Mouse (Mus musculus) myocyte (in vitro differentiated cells): Measurements from ENCODE around the gene Rplp2. TPM values are rescaled to one million over a fixed set of nuclear protein-coding genes. Genes with fewer than 3 reads are reported as not detected.

Source experiments
- H3K27me3 ChIP-seq: one replicate; pipeline ENCODE4 v1.6.1; 2011; ENCODE audit not compliant: control insufficient read depth, insufficient read depth, insufficient read length
- H3K36me3 ChIP-seq: one replicate; pipeline ENCODE4 v1.6.1; 2011; ENCODE audit not compliant: control insufficient read depth, insufficient read depth
- H3K4me2 ChIP-seq: one replicate; pipeline ENCODE4 v1.6.1; 2011; ENCODE audit warnings: low read depth, control low read depth
- H3K4me3 ChIP-seq: one replicate; pipeline ENCODE4 v1.5.1; 2011; ENCODE audit warnings: mild to moderate bottlenecking, control low read depth, moderate library complexity
- H3K79me2 ChIP-seq: one replicate; pipeline ENCODE4 v1.6.1; 2011; ENCODE audit not compliant: control insufficient read depth, insufficient read depth
- H3ac ChIP-seq: one replicate; pipeline ENCODE4 v1.6.1; 2011; ENCODE audit not compliant: control insufficient read depth, insufficient read length
- CEBPB ChIP-seq: IDR thresholded peaks from 2 replicates; pipeline ENCODE4 v1.6.1; 2011; ENCODE audit warnings: mild to moderate bottlenecking, moderate library complexity; ENCODE audit not compliant: poor library complexity, insufficient read depth, severe bottlenecking
- E2F4 ChIP-seq: IDR thresholded peaks from one replicate; pipeline ENCODE4 v1.6.1; 2011; ENCODE audit warnings: mild to moderate bottlenecking, control low read depth, moderate library complexity; ENCODE audit not compliant: insufficient read depth
- MAX ChIP-seq: IDR thresholded peaks from one replicate; pipeline ENCODE4 v1.6.1; 2011; ENCODE audit warnings: low read depth, mild to moderate bottlenecking, control low read depth
- MYOD1 ChIP-seq, 3 experiments: IDR thresholded peaks; one replicate each; pipeline ENCODE4 v1.6.1; 2011; ENCODE audit warnings: control low read depth in 2 of 3, low read depth in 2 of 3, mild to moderate bottlenecking in 2 of 3, moderate library complexity in 1 of 3; ENCODE audit not compliant: insufficient read length in 2 of 3, control insufficient read depth in 1 of 3
- MYOG ChIP-seq, 3 experiments: IDR thresholded peaks; one replicate each; pipeline ENCODE4 v1.6.1; 2011; ENCODE audit warnings: control low read depth in 2 of 3, low read depth in 2 of 3, mild to moderate bottlenecking in 2 of 3; ENCODE audit not compliant: insufficient read length in 2 of 3, control insufficient read depth in 1 of 3, insufficient read depth in 1 of 3
- POLR2A ChIP-seq: IDR thresholded peaks from one replicate; pipeline ENCODE4 v1.6.1; 2011; ENCODE audit warnings: low read depth, mild to moderate bottlenecking, control low read depth, moderate library complexity; ENCODE audit not compliant: insufficient read length
- POLR2AphosphoS2 ChIP-seq: IDR thresholded peaks from one replicate; pipeline ENCODE4 v1.6.1; 2011; ENCODE audit warnings: low read depth, control low read depth; ENCODE audit not compliant: insufficient read length
- REST ChIP-seq: IDR thresholded peaks from one replicate; pipeline ENCODE4 v1.6.1; 2011; ENCODE audit warnings: mild to moderate bottlenecking, control low read depth, moderate library complexity; ENCODE audit not compliant: insufficient read depth, insufficient read length
- SRF ChIP-seq: IDR thresholded peaks from one replicate; pipeline ENCODE4 v1.6.1; 2011; ENCODE audit warnings: low read depth; ENCODE audit not compliant: control insufficient read depth, insufficient read length
- TCF12 ChIP-seq: IDR thresholded peaks from one replicate; pipeline ENCODE4 v1.6.1; 2011; ENCODE audit warnings: mild to moderate bottlenecking, control low read depth; ENCODE audit not compliant: poor library complexity, insufficient read depth, severe bottlenecking
- TCF3 ChIP-seq: IDR thresholded peaks from one replicate; pipeline ENCODE4 v1.6.1; 2011; ENCODE audit warnings: low read depth, control low read depth; ENCODE audit not compliant: insufficient read length
- USF1 ChIP-seq: IDR thresholded peaks from one replicate; pipeline ENCODE4 v1.6.1; 2011; ENCODE audit warnings: low read depth, mild to moderate bottlenecking, control low read depth, moderate library complexity
- polyA plus RNA-seq: library from polyadenylated mRNA; unstranded; fragments of >200 nt; fragmentation: generic; extraction: Trizol; gene quantifications from one replicate; pipeline ENCODE4 v1.2.1, GENCODE M21; 2012; ENCODE audit warnings: missing spikeins

The Rplp2 gene
- polyA plus RNA-seq, 1 experiment = 5,265 TPM

- H3K79me2 ChIP-seq = peaks cover 16% of the 10 kb centered on the region
- no peaks in the 10 kb centered on the region for H3K27me3 ChIP-seq
- no peak overlapping the region for H3K4me3 ChIP-seq
- H3K36me3 ChIP-seq = peaks cover 4% of the 10 kb centered on the region
- TF ChIP-seq POLR2AphosphoS2 (no peak), POLR2A (no peak), MYOG (IDR thresholded peaks at IDR 0.05; ENCODE audit: control insufficient read depth in 1 of 3, insufficient read depth in 1 of 3, insufficient read length in 2 of 3, low read depth in 2 of 3) (no peak), MAX (no peak), MYOD1 (IDR thresholded peaks at IDR 0.05; ENCODE audit: control insufficient read depth in 1 of 3, insufficient read length in 2 of 3, low read depth in 2 of 3) (no peak), TCF3 (no peak), E2F4 (no peak), USF1 (no peak), REST (no peak), CEBPB (no peak), SRF (no peak), TCF12 (no peak)
- no peak overlapping the region for H3ac ChIP-seq
- H3K4me2 ChIP-seq = no peak overlapping the region
Measured at GRCm38 (mm10) chr7:141485186-141485585, 38.0 kb downstream of the Rplp2 start.

DNA sequence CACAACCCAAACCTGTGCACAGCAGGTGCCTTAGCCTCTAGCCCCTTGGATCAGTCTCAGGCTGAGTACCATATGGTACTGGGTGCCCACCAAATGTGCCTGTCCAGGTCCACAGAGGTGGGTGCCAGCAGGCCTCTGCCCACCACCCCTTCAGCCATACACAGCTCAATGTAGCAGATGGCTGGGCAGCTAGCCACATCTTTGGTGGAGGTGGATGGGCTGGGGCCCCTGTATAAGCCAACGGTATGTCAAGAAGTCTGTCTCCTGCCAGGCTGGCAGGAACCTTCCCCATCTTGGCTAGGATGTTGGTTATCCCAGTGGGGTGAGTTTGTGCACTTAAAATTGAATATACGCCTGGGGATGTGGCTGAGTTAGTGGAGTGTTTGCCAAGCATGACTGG is 38.4 kb downstream of the Rplp2 start:
- TF ChIP-seq MYOD1 (IDR thresholded peaks at IDR 0.05; ENCODE audit: control insufficient read depth in 1 of 3, insufficient read length in 2 of 3, low read depth in 2 of 3) (no peak), MAX (no peak), E2F4 (no peak), POLR2A (no peak), MYOG (IDR thresholded peaks at IDR 0.05; ENCODE audit: control insufficient read depth in 1 of 3, insufficient read depth in 1 of 3, insufficient read length in 2 of 3, low read depth in 2 of 3) (no peak), REST (no peak), TCF3 (no peak), POLR2AphosphoS2 (no peak), CEBPB (no peak), TCF12 (no peak), SRF (no peak)
- H3K27me3 ChIP-seq = no peaks in the 10 kb centered on the region
- no peak overlapping the region for H3K4me3 ChIP-seq
- no peak overlapping the region for H3K4me2 ChIP-seq
- H3K36me3 ChIP-seq = peaks cover 4% of the 10 kb centered on the region
- H3K79me2 ChIP-seq = peaks cover 11% of the 10 kb centered on the region
- H3ac ChIP-seq = no peak overlapping the region

- Histone ChIP-seq H3K4me2 (no peak overlapping the region), H3K36me3 (peaks cover 4% of the 10 kb centered on the region)
Measured at GRCm38 (mm10) chr7:141486239-141486638, 39.1 kb downstream of the Rplp2 start.

GRCm38 (mm10) chr7:141487141-141487540 is 40.0 kb downstream of the Rplp2 start:
- Histone ChIP-seq H3ac (no peak overlapping the region), H3K79me2 (peaks cover 4% of the 10 kb centered on the region), H3K27me3 (no peaks in the 10 kb centered on the region), H3K4me3 (no peak overlapping the region), H3K36me3 (peaks cover 4% of the 10 kb centered on the region), H3K4me2 (no peak overlapping the region)
- TF ChIP-seq E2F4 = no peak
- TF ChIP-seq REST = no peak
- no peak for TF ChIP-seq MYOG (IDR thresholded peaks at IDR 0.05; ENCODE audit: control insufficient read depth in 1 of 3, insufficient read depth in 1 of 3, insufficient read length in 2 of 3, low read depth in 2 of 3)
- TF ChIP-seq MAX = no peak
- no peak for TF ChIP-seq USF1
- TF ChIP-seq CEBPB = no peak
- no peak for TF ChIP-seq POLR2A
- no peak for TF ChIP-seq TCF3
- no peak for TF ChIP-seq MYOD1 (IDR thresholded peaks at IDR 0.05; ENCODE audit: control insufficient read depth in 1 of 3, insufficient read length in 2 of 3, low read depth in 2 of 3)
- no peak for TF ChIP-seq TCF12
- no peak for TF ChIP-seq POLR2AphosphoS2
- no peak for TF ChIP-seq SRF

More at GRCm38 (mm10) chr7:141486239-141486638, 39.1 kb downstream of the Rplp2 start:
- Histone ChIP-seq H3ac (no peak overlapping the region), H3K79me2 (peaks cover 8% of the 10 kb centered on the region), H3K27me3 (no peaks in the 10 kb centered on the region), H3K4me3 (no peak overlapping the region)
- no peak for TF ChIP-seq SRF
- no peak for TF ChIP-seq TCF3
- no peak for TF ChIP-seq POLR2A

DNA sequence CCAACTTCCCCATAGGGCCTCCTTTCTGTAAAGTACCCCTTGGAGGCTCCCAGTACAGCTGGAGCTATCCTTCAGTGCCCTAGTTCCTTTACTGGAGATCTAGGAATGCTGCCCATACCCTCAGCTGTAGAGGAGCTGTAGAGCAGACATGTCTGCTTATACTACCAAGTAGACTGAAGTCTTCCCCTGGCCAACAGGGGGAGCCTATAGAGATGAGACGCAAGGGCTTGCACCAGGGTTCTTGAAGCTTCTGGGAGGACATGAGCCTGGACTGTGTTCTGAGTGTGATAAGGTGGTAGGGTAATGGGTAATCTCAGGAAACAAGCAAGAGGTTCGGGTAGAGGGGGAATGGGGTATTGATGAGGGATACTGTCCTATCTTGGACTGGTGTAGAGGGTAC is 44.0 kb downstream of the Rplp2 start:
- Histone ChIP-seq H3ac (no peak overlapping the region), H3K36me3 (peaks cover 3% of the 10 kb centered on the region), H3K27me3 (no peaks in the 10 kb centered on the region), H3K4me3 (no peak overlapping the region), H3K4me2 (no peak overlapping the region), H3K79me2 (no peaks in the 10 kb centered on the region)
- TF ChIP-seq MYOD1 (IDR thresholded peaks at IDR 0.05; ENCODE audit: control insufficient read depth in 1 of 3, insufficient read length in 2 of 3, low read depth in 2 of 3) = no peak
- TF ChIP-seq CEBPB = no peak
- no peak for TF ChIP-seq TCF12
- TF ChIP-seq POLR2AphosphoS2 = no peak
- no peak for TF ChIP-seq TCF3
- no peak for TF ChIP-seq MYOG (IDR thresholded peaks at IDR 0.05; ENCODE audit: control insufficient read depth in 1 of 3, insufficient read depth in 1 of 3, insufficient read length in 2 of 3, low read depth in 2 of 3)
- TF ChIP-seq MAX = no peak
- TF ChIP-seq USF1 = no peak
- TF ChIP-seq REST = no peak
- no peak for TF ChIP-seq SRF
- no peak for TF ChIP-seq E2F4
- TF ChIP-seq POLR2A = no peak
